Mouse (Mus musculus) cerebellum, postnatal 14 days (tissue): ENCODE measurements around the gene 4931422A03Rik.
"Not testable (repeated sequence)": the region's sequence is repeated elsewhere in the genome, so short reads cannot be mapped to it uniquely, and the experiment has no call there.

Experiments used
- DNase-seq, 2 experiments: peaks; one replicate each; pipeline ENCODE4 v3.0.0; 2021; ENCODE audit warnings: mixed read lengths in 2 of 2

Gene 4931422A03Rik

GRCm38 (mm10) chr2:104024656-104025055, 3.5 kb downstream of the 4931422A03Rik start:
- no peak for DNase-seq

GRCm38 (mm10) chr2:104023096-104023495, 5.1 kb downstream of the 4931422A03Rik start:
- no peak for DNase-seq

GRCm38 (mm10) chr2:104008853-104009252, 19.3 kb downstream of the 4931422A03Rik start:
- not testable (repeated sequence) for DNase-seq

GRCm38 (mm10) chr2:104007793-104008519, 20.2 kb downstream of the 4931422A03Rik start:
- DNase-seq: no peak

- DNase-seq: peak; percentile 69 to 84
Measured at GRCm38 (mm10) chr2:104002711-104003413, 25.3 kb downstream of the 4931422A03Rik start.

GRCm38 (mm10) chr2:104001861-104002260, 26.3 kb downstream of the 4931422A03Rik start:
- DNase-seq: no peak

- no peak for DNase-seq
Measured at GRCm38 (mm10) chr2:104001076-104001475, 27.1 kb downstream of the 4931422A03Rik start.

- DNase-seq: peak; percentile 33 to 40
Measured at GRCm38 (mm10) chr2:103992618-103993332, 35.4 kb downstream of the 4931422A03Rik start.

- DNase-seq: no peak
Measured at GRCm38 (mm10) chr2:103992162-103992561, 36.0 kb downstream of the 4931422A03Rik start.

- no peak for DNase-seq
Measured at GRCm38 (mm10) chr2:103991303-103991702, 36.9 kb downstream of the 4931422A03Rik start.

- no peak for DNase-seq
Measured at GRCm38 (mm10) chr2:103989724-103990123, 38.4 kb downstream of the 4931422A03Rik start.

GRCm38 (mm10) chr2:103987595-103987994, 40.6 kb downstream of the 4931422A03Rik start:
- not testable (repeated sequence) for DNase-seq

- DNase-seq: no peak
Measured at GRCm38 (mm10) chr2:103983146-103983545, 45.0 kb downstream of the 4931422A03Rik start.

GRCm38 (mm10) chr2:103982250-103982649, 45.9 kb downstream of the 4931422A03Rik start:
- DNase-seq: peak; percentile 87 to 91

- DNase-seq: no peak
Measured at GRCm38 (mm10) chr2:103977716-103978115, 50.4 kb downstream of the 4931422A03Rik start.

GRCm38 (mm10) chr2:103977216-103977615, 50.9 kb downstream of the 4931422A03Rik start:
- no peak for DNase-seq

- no peak for DNase-seq
Measured at GRCm38 (mm10) chr2:103975904-103976303, 52.3 kb downstream of the 4931422A03Rik start.

GRCm38 (mm10) chr2:103971838-103972237, 56.3 kb downstream of the 4931422A03Rik start:
- DNase-seq: no peak

- no peak for DNase-seq
Measured at GRCm38 (mm10) chr2:103970791-103971649, 57.1 kb downstream of the 4931422A03Rik start.

GRCm38 (mm10) chr2:103970041-103970790, 57.9 kb downstream of the 4931422A03Rik start:
- peak; percentile 53 to 69 for DNase-seq

- peak; percentile 61 to 62 for DNase-seq
Measured at GRCm38 (mm10) chr2:103969437-103970040, 58.6 kb downstream of the 4931422A03Rik start.
